Mouse (Mus musculus) limb, embryonic 11.5 days (tissue): ENCODE results near the gene Ncaph2. TPM values are rescaled to one million over a fixed set of nuclear protein-coding genes. Genes with fewer than 3 reads are reported as not detected.

Source experiments
- ATAC-seq: fragments of 200-750 bp; cut with Nextera tagmentation; 2 replicates; pipeline ENCODE4 v1.8.0; 2017; ENCODE audit warnings: low read depth; ENCODE audit not compliant: insufficient number of reproducible peaks, low FRiP score, low TSS enrichment
- DNase-seq: peaks from one replicate; pipeline ENCODE4 v3.0.0-alpha.2; 2015; ENCODE audit warnings: low spot score
- H3K27ac ChIP-seq: fragments of 300-500 bp; sonication (generic); replicated peaks from 2 replicates; pipeline ENCODE4 v1.5.1; 2014; ENCODE audit warnings: low read depth, mild to moderate bottlenecking, low read length
- H3K27me3 ChIP-seq: fragments of 300-500 bp; sonication (generic); 2 replicates; pipeline ENCODE4 v1.6.1; 2014; ENCODE audit warnings: mild to moderate bottlenecking, low read length, mixed read lengths; ENCODE audit not compliant: control insufficient read depth, insufficient read depth
- H3K36me3 ChIP-seq: fragments of 300-500 bp; sonication (generic); 2 replicates; pipeline ENCODE4 v1.6.1; 2014; ENCODE audit warnings: mild to moderate bottlenecking, low read length, moderate library complexity, mixed read lengths; ENCODE audit not compliant: control insufficient read depth, insufficient read depth
- H3K4me1 ChIP-seq: fragments of 300-500 bp; sonication (generic); 2 replicates; pipeline ENCODE4 v1.6.1; 2014; ENCODE audit warnings: low read length, mixed read lengths; ENCODE audit not compliant: control insufficient read depth, insufficient read depth
- H3K4me2 ChIP-seq: fragments of 300-500 bp; sonication (generic); 2 replicates; pipeline ENCODE4 v1.6.1; 2014; ENCODE audit warnings: low read depth, mild to moderate bottlenecking, moderate library complexity; ENCODE audit not compliant: severe bottlenecking
- H3K4me3 ChIP-seq: fragments of 300-500 bp; sonication (generic); 2 replicates; pipeline ENCODE4 v1.5.1; 2014; ENCODE audit warnings: low read depth, low read length
- H3K9ac ChIP-seq: fragments of 300-500 bp; sonication (generic); 2 replicates; pipeline ENCODE4 v1.6.1; 2014; ENCODE audit warnings: mild to moderate bottlenecking, low read length
- H3K9me3 ChIP-seq: fragments of 300-500 bp; sonication (generic); 2 replicates; pipeline ENCODE4 v1.6.1; 2016; ENCODE audit warnings: low read length; ENCODE audit not compliant: control insufficient read depth
- WGBS: fragments of 180-500 bp; shearing (Covaris S2); extraction: QIAGEN DNeasy Blood & Tissue Kit; methylation state at CpG from one replicate; pipeline ENCODE4 v1.1.7; 2014; 5-methylcytosine and 5-hydroxymethylcytosine counted together
- polyA plus RNA-seq: library from polyadenylated mRNA; unstranded; fragments of >200 nt; fragmentation: Nextera tagmentation; extraction: Ambion mirVana; gene quantifications from 2 replicates; pipeline ENCODE4 v1.2.1, GENCODE M21; 2014

The Ncaph2 gene
- polyA plus RNA-seq, 1 experiment from 2014 or later, result 176 TPM

GRCm38 (mm10) chr15:89314511-89315189 is 40.9 kb upstream of the Ncaph2 start:
- Histone ChIP-seq H3K27ac (0 out of 2 replicates have a peak overlapping the region, but pooled peaks have one; percentile 12), H3K9me3 (no peaks in the 10 kb centered on the region), H3K36me3 (no peaks in the 10 kb centered on the region), H3K9ac (peak overlapping the region; percentile 91), H3K4me1 (peaks cover 4% of the 10 kb centered on the region), H3K27me3 (no peaks in the 10 kb centered on the region), H3K4me2 (peak overlapping the region; percentile 64), H3K4me3 (peak overlapping the region; percentile 96)
- DNase-seq (peak; percentile 47), ATAC-seq (peak; percentile 40)
- 0% methylated on average over 58 of the region's 58 CpGs for WGBS

- Histone ChIP-seq H3K4me2 (peak within 1 kb of the TSS; percentile 64), H3K9me3 (no peaks in the 10 kb centered on the region), H3K27ac (0 out of 2 replicates have a peak within 1 kb of the TSS, but pooled peaks have one; percentile 12), H3K4me1 (peaks cover 4% of the 10 kb centered on the region), H3K27me3 (no peaks in the 10 kb centered on the region), H3K36me3 (no peaks in the 10 kb centered on the region), H3K9ac (peak within 1 kb of the TSS; percentile 91), H3K4me3 (peak within 1 kb of the TSS; percentile 96)
- WGBS, result under 1% methylated on average over 37 of the region's 37 CpGs
- ATAC-seq (peak; percentile 99), DNase-seq (peak; percentile 97)
Measured at GRCm38 (mm10) chr15:89315190-89315731, 40.3 kb upstream of the Ncaph2 start, which contains the start of gene Sbf1. Sbf1 (minus strand) TSS chr15:89315311.

DNA sequence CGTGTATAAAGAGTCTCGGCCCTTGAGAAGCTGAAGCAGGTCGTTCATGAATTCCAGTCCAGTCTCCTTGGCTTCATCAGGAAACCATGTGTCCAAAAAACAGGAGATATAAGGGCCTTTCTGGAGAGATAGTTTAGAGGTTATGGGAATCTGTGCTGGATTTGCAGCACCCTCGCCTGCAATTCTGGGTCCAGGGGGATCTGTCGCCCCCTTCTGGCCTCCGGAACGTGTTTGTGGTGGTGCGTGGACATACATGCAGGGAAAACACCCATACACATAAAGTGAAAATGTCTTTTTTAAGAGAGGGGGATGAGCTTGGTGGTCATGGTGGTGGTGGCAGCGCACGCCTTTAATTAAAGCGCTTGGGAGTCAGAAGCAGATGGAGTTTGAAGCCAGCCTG is 39.4 kb upstream of the Ncaph2 start:
- H3K36me3 ChIP-seq, result no peaks in the 10 kb centered on the region
- no peaks in the 10 kb centered on the region for H3K9me3 ChIP-seq
- H3K27me3 ChIP-seq, result no peaks in the 10 kb centered on the region
- no peak overlapping the region for H3K4me2 ChIP-seq
- 68% methylated on average over 11 of the region's 11 CpGs for WGBS
- DNase-seq, result peak; percentile 35
- H3K9ac ChIP-seq, result no peak overlapping the region
- H3K4me1 ChIP-seq, result peaks cover 4% of the 10 kb centered on the region
- H3K27ac ChIP-seq, result no peak overlapping the region
- ATAC-seq, result no peak
- no peak overlapping the region for H3K4me3 ChIP-seq

- WGBS, result 86% methylated on average over 8 of the region's 8 CpGs
- H3K4me2 ChIP-seq, result no peak overlapping the region
- no peak for DNase-seq
- H3K36me3 ChIP-seq, result no peaks in the 10 kb centered on the region
- no peaks in the 10 kb centered on the region for H3K9me3 ChIP-seq
- ATAC-seq, result no peak
- no peak overlapping the region for H3K27ac ChIP-seq
- peaks cover 5% of the 10 kb centered on the region; the same call in 1 of the 2 replicates for H3K27me3 ChIP-seq
- peaks cover 6% of the 10 kb centered on the region; the same call in 1 of the 2 replicates for H3K4me1 ChIP-seq
- H3K4me3 ChIP-seq, result no peak overlapping the region
- H3K9ac ChIP-seq, result no peak overlapping the region
Measured at GRCm38 (mm10) chr15:89321264-89321663, 34.3 kb upstream of the Ncaph2 start.

GRCm38 (mm10) chr15:89322670-89323522 is 32.6 kb upstream of the Ncaph2 start, which contains the start of gene Adm2:
Adm2 (plus strand) TSS chr15:89322720.
- Histone ChIP-seq H3K9me3 (no peaks in the 10 kb centered on the region), H3K36me3 (no peaks in the 10 kb centered on the region), H3K4me1 (peaks cover 6% of the 10 kb centered on the region; the same call in 1 of the 2 replicates), H3K27me3 (peaks cover 5% of the 10 kb centered on the region; the same call in 1 of the 2 replicates), H3K4me2 (peak within 1 kb of the TSS; percentile 40; the same call in 1 of the 2 replicates), H3K4me3 (no peak within 1 kb of the TSS), H3K27ac (no peak within 1 kb of the TSS), H3K9ac (0 out of 2 replicates have a peak within 1 kb of the TSS, but pooled peaks have one; percentile 22)
- ATAC-seq (no peak), DNase-seq (peak; percentile 41)
- WGBS, result 6% methylated on average over 26 of the region's 26 CpGs

DNA sequence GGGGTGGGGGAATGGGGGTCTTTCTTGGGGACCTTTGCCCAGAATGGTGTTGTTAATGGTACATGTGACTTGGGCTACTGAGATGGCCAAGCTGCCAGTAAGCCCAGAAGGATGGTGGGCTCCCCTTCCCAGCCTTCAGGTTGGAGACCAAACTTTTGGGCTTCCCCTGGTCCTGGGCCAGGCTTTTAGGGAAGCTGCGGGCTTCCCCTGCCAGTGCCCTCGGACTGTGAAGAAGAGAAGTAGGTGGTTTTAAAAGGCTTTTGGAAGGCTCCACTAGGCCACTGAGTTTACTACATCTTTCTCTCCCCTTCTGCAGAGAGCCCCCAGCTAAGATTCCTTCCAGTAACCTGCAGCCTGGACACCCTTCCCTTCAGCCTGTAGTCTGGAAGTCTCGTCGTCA is 31.9 kb upstream of the Ncaph2 start:
- WGBS, result 90% methylated on average over 4 of the region's 4 CpGs
- no peak for DNase-seq
- no peak overlapping the region for H3K4me3 ChIP-seq
- H3K9ac ChIP-seq, result no peak overlapping the region
- no peaks in the 10 kb centered on the region for H3K9me3 ChIP-seq
- no peak for ATAC-seq
- H3K4me2 ChIP-seq, result no peak overlapping the region
- H3K27me3 ChIP-seq, result peaks cover 5% of the 10 kb centered on the region; the same call in 1 of the 2 replicates
- H3K4me1 ChIP-seq, result peaks cover 6% of the 10 kb centered on the region; the same call in 1 of the 2 replicates
- H3K27ac ChIP-seq, result no peak overlapping the region
- H3K36me3 ChIP-seq, result no peaks in the 10 kb centered on the region

- H3K27ac ChIP-seq, result no peak overlapping the region
- 57% methylated on average over 5 of the region's 5 CpGs for WGBS
- DNase-seq (no peak), ATAC-seq (no peak)
- no peaks in the 10 kb centered on the region for H3K36me3 ChIP-seq
- H3K9ac ChIP-seq, result no peak overlapping the region
- H3K4me2 ChIP-seq, result no peak overlapping the region
- peaks cover 6% of the 10 kb centered on the region; the same call in 1 of the 2 replicates for H3K4me1 ChIP-seq
- H3K9me3 ChIP-seq, result no peaks in the 10 kb centered on the region
- H3K4me3 ChIP-seq, result no peak overlapping the region
- peaks cover 5% of the 10 kb centered on the region; the same call in 1 of the 2 replicates for H3K27me3 ChIP-seq
Measured at GRCm38 (mm10) chr15:89326441-89326840, 29.1 kb upstream of the Ncaph2 start.

DNA sequence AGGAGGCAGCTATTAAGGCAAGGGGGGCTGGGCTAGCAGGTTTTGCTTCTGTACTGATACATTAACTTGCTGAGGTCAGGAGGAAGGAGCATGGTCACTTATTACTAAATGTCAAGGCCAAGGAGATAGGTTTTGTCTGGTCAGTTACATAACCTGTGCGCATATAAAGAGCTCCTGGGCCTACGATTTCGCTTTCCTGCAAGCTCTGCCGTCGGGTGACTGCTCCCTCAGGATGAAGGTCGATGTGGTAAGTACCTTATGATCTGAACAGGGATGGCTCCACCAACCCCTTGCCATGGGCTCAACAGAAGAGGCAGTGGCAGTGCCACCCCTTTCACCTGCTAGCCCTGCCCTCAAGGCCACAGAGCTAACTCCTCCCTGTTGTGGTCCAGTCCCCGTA is 21.2 kb upstream of the Ncaph2 start, which contains the start of gene Miox:
Gene Miox, plus strand, starts transcription at position 128 of the 400 bp plus-strand sequence.
- ATAC-seq (no peak), DNase-seq (no peak)
- Histone ChIP-seq H3K36me3 (no peaks in the 10 kb centered on the region), H3K9me3 (no peaks in the 10 kb centered on the region), H3K27me3 (no peaks in the 10 kb centered on the region), H3K27ac (no peak within 1 kb of the TSS), H3K9ac (no peak within 1 kb of the TSS), H3K4me3 (no peak within 1 kb of the TSS), H3K4me1 (no peaks in the 10 kb centered on the region), H3K4me2 (no peak within 1 kb of the TSS)
- 88% methylated on average over 7 of the region's 7 CpGs for WGBS
